Mouse (Mus musculus): ENCODE data around the gene Myh11. TPM values are rescaled to one million over a fixed set of nuclear protein-coding genes. Genes with fewer than 3 reads are reported as not detected.

Myh11 gene
- polyA plus RNA-seq, 1 experiment from 2014 or later: 0.20 TPM

GRCm38 (mm10) chr16:14264504-14264903, 26.7 kb downstream of the Myh11 start:
- Histone ChIP-seq H3K4me1 (replicated peaks) (no peaks in the 10 kb centered on the region), H3K9me3 (no peaks in the 10 kb centered on the region), H3K27me3 (no peaks in the 10 kb centered on the region), H3K27ac (no peak overlapping the region), H3K36me3 (no peaks in the 10 kb centered on the region), H3K9ac (replicated peaks) (no peak overlapping the region), H3K4me3 (replicated peaks) (no peak overlapping the region), H3K4me2 (no peak overlapping the region)
- no peak for ATAC-seq (ENCODE audit: insufficient number of reproducible peaks, insufficient read depth, low FRiP score, low TSS enrichment, low read depth)
- WGBS: 75% methylated on average over 2 of the region's 2 CpGs

- no peak for ATAC-seq (ENCODE audit: insufficient number of reproducible peaks, insufficient read depth, low FRiP score, low TSS enrichment, low read depth)
- H3K27me3 ChIP-seq: no peaks in the 10 kb centered on the region
- H3K36me3 ChIP-seq: no peaks in the 10 kb centered on the region
- no peak overlapping the region for H3K4me2 ChIP-seq
- no peaks in the 10 kb centered on the region for H3K4me1 ChIP-seq (replicated peaks)
- H3K4me3 ChIP-seq (replicated peaks): no peak overlapping the region
- no peak overlapping the region for H3K9ac ChIP-seq (replicated peaks)
- H3K27ac ChIP-seq: no peak overlapping the region
- WGBS: 75% methylated on average over 6 of the region's 6 CpGs
- H3K9me3 ChIP-seq: no peaks in the 10 kb centered on the region
These were observed 27.9 kb downstream of the Myh11 start for GRCm38 (mm10) chr16:14263241-14263640.

GRCm38 (mm10) chr16:14262410-14262809, 28.8 kb downstream of the Myh11 start:
- no peak overlapping the region for H3K4me2 ChIP-seq
- H3K36me3 ChIP-seq: no peaks in the 10 kb centered on the region
- no peaks in the 10 kb centered on the region for H3K9me3 ChIP-seq
- no peaks in the 10 kb centered on the region for H3K27me3 ChIP-seq
- no peaks in the 10 kb centered on the region for H3K4me1 ChIP-seq (replicated peaks)
- H3K9ac ChIP-seq (replicated peaks): no peak overlapping the region
- H3K27ac ChIP-seq: no peak overlapping the region
- no peak for ATAC-seq (ENCODE audit: insufficient number of reproducible peaks, insufficient read depth, low FRiP score, low TSS enrichment, low read depth)
- H3K4me3 ChIP-seq (replicated peaks): no peak overlapping the region
- 94% methylated on average over 1 of the region's 1 CpGs for WGBS

GRCm38 (mm10) chr16:14258856-14259255, 32.3 kb downstream of the Myh11 start:
- Histone ChIP-seq H3K9ac (replicated peaks) (no peak overlapping the region), H3K27me3 (no peaks in the 10 kb centered on the region), H3K4me3 (replicated peaks) (no peak overlapping the region), H3K36me3 (no peaks in the 10 kb centered on the region), H3K4me2 (no peak overlapping the region), H3K27ac (no peak overlapping the region), H3K4me1 (replicated peaks) (no peaks in the 10 kb centered on the region), H3K9me3 (no peaks in the 10 kb centered on the region)
- no peak for ATAC-seq (ENCODE audit: insufficient number of reproducible peaks, insufficient read depth, low FRiP score, low TSS enrichment, low read depth)
- 12% methylated on average over 2 of the region's 2 CpGs for WGBS

GRCm38 (mm10) chr16:14253586-14253985, 37.6 kb downstream of the Myh11 start:
- Histone ChIP-seq H3K4me3 (replicated peaks) (no peak overlapping the region), H3K27me3 (no peaks in the 10 kb centered on the region), H3K9me3 (no peaks in the 10 kb centered on the region), H3K4me2 (no peak overlapping the region), H3K27ac (no peak overlapping the region), H3K36me3 (no peaks in the 10 kb centered on the region), H3K9ac (replicated peaks) (no peak overlapping the region), H3K4me1 (replicated peaks) (no peaks in the 10 kb centered on the region)
- ATAC-seq (ENCODE audit: insufficient number of reproducible peaks, insufficient read depth, low FRiP score, low TSS enrichment, low read depth): no peak
- WGBS: 86% methylated on average over 3 of the region's 3 CpGs

- Histone ChIP-seq H3K9me3 (no peaks in the 10 kb centered on the region), H3K4me1 (replicated peaks) (no peaks in the 10 kb centered on the region), H3K27ac (no peak overlapping the region), H3K36me3 (no peaks in the 10 kb centered on the region), H3K4me3 (replicated peaks) (no peak overlapping the region), H3K9ac (replicated peaks) (no peak overlapping the region), H3K27me3 (no peaks in the 10 kb centered on the region), H3K4me2 (no peak overlapping the region)
- no peak for ATAC-seq (ENCODE audit: insufficient number of reproducible peaks, insufficient read depth, low FRiP score, low TSS enrichment, low read depth)
- WGBS: 82% methylated on average over 4 of the region's 4 CpGs
These were observed 38.3 kb downstream of the Myh11 start for GRCm38 (mm10) chr16:14252877-14253276.

- ATAC-seq (ENCODE audit: insufficient number of reproducible peaks, insufficient read depth, low FRiP score, low TSS enrichment, low read depth): no peak
- Histone ChIP-seq H3K27me3 (no peaks in the 10 kb centered on the region), H3K4me2 (no peak overlapping the region), H3K9ac (replicated peaks) (no peak overlapping the region), H3K36me3 (no peaks in the 10 kb centered on the region), H3K9me3 (no peaks in the 10 kb centered on the region), H3K27ac (no peak overlapping the region), H3K4me3 (replicated peaks) (no peak overlapping the region), H3K4me1 (replicated peaks) (no peaks in the 10 kb centered on the region)
- WGBS: 71% methylated on average over 1 of the region's 1 CpGs
These were observed 41.3 kb downstream of the Myh11 start for GRCm38 (mm10) chr16:14249913-14250312.

GRCm38 (mm10) chr16:14242553-14242952, 48.6 kb downstream of the Myh11 start:
- Histone ChIP-seq H3K36me3 (no peaks in the 10 kb centered on the region), H3K27ac (no peak overlapping the region), H3K4me3 (replicated peaks) (no peak overlapping the region), H3K9ac (replicated peaks) (no peak overlapping the region), H3K4me2 (no peak overlapping the region), H3K4me1 (replicated peaks) (no peaks in the 10 kb centered on the region), H3K9me3 (no peaks in the 10 kb centered on the region), H3K27me3 (no peaks in the 10 kb centered on the region)
- no peak for ATAC-seq (ENCODE audit: insufficient number of reproducible peaks, insufficient read depth, low FRiP score, low TSS enrichment, low read depth)
- 33% methylated on average over 2 of the region's 2 CpGs for WGBS

GRCm38 (mm10) chr16:14242059-14242458, 49.1 kb downstream of the Myh11 start:
- no peaks in the 10 kb centered on the region for H3K36me3 ChIP-seq
- no peak for ATAC-seq (ENCODE audit: insufficient number of reproducible peaks, insufficient read depth, low FRiP score, low TSS enrichment, low read depth)
- H3K4me1 ChIP-seq (replicated peaks): no peaks in the 10 kb centered on the region
- H3K9me3 ChIP-seq: no peaks in the 10 kb centered on the region
- no peak overlapping the region for H3K4me3 ChIP-seq (replicated peaks)
- H3K9ac ChIP-seq (replicated peaks): no peak overlapping the region
- H3K27me3 ChIP-seq: no peaks in the 10 kb centered on the region
- H3K27ac ChIP-seq: no peak overlapping the region
- 76% methylated on average over 3 of the region's 3 CpGs for WGBS
- H3K4me2 ChIP-seq: no peak overlapping the region

- Histone ChIP-seq H3K4me2 (no peak overlapping the region), H3K36me3 (no peaks in the 10 kb centered on the region), H3K4me1 (replicated peaks) (no peaks in the 10 kb centered on the region), H3K27ac (no peak overlapping the region), H3K9ac (replicated peaks) (no peak overlapping the region), H3K4me3 (replicated peaks) (no peak overlapping the region), H3K27me3 (no peaks in the 10 kb centered on the region), H3K9me3 (no peaks in the 10 kb centered on the region)
- ATAC-seq (ENCODE audit: insufficient number of reproducible peaks, insufficient read depth, low FRiP score, low TSS enrichment, low read depth): peak; percentile 50; the same call in 1 of the 2 replicates
- WGBS: 29% methylated on average over 6 of the region's 6 CpGs
These were observed 54.0 kb downstream of the Myh11 start for GRCm38 (mm10) chr16:14237100-14237723.

GRCm38 (mm10) chr16:14215156-14215555, 76.0 kb downstream of the Myh11 start:
- H3K27ac ChIP-seq: no peak overlapping the region
- 91% methylated on average over 3 of the region's 3 CpGs for WGBS
- H3K4me2 ChIP-seq: no peak overlapping the region
- no peaks in the 10 kb centered on the region for H3K9me3 ChIP-seq
- no peak overlapping the region for H3K4me3 ChIP-seq (replicated peaks)
- no peaks in the 10 kb centered on the region for H3K36me3 ChIP-seq
- ATAC-seq (ENCODE audit: insufficient number of reproducible peaks, insufficient read depth, low FRiP score, low TSS enrichment, low read depth): no peak
- no peak overlapping the region for H3K9ac ChIP-seq (replicated peaks)
- no peaks in the 10 kb centered on the region for H3K27me3 ChIP-seq
- H3K4me1 ChIP-seq (replicated peaks): no peaks in the 10 kb centered on the region

- H3K36me3 ChIP-seq: no peaks in the 10 kb centered on the region
These were observed 92.4 kb downstream of the Myh11 start for GRCm38 (mm10) chr16:14198798-14199197.

More at GRCm38 (mm10) chr16:14198798-14199197, 92.4 kb downstream of the Myh11 start:
- no peak overlapping the region for H3K9ac ChIP-seq (replicated peaks)
- no peak overlapping the region for H3K4me2 ChIP-seq
- H3K4me3 ChIP-seq (replicated peaks): no peak overlapping the region
- H3K27me3 ChIP-seq: no peaks in the 10 kb centered on the region
- H3K9me3 ChIP-seq: no peaks in the 10 kb centered on the region
- no peaks in the 10 kb centered on the region for H3K4me1 ChIP-seq (replicated peaks)
- no peak overlapping the region for H3K27ac ChIP-seq
- 80% methylated on average over 4 of the region's 4 CpGs for WGBS
- no peak for ATAC-seq (ENCODE audit: insufficient number of reproducible peaks, insufficient read depth, low FRiP score, low TSS enrichment, low read depth)
